Mouse (Mus musculus) lung, embryonic 15.5 days (tissue): ENCODE results near the gene Sdk1. TPM values are rescaled to one million over a fixed set of nuclear protein-coding genes. Genes with fewer than 3 reads are reported as not detected.

Source experiments
- ATAC-seq: fragments of 200-750 bp; cut with Nextera tagmentation; 2 replicates; pipeline ENCODE4 v1.8.0; 2017; ENCODE audit warnings: moderate number of reproducible peaks, borderline replicate concordance; ENCODE audit not compliant: low FRiP score, low TSS enrichment; ENCODE audit errors: extremely low read depth
- H3K27ac ChIP-seq: fragments of 300-500 bp; sonication (generic); 2 replicates; pipeline ENCODE4 v1.5.1; 2015; ENCODE audit warnings: moderate library complexity, mild to moderate bottlenecking, inconsistent platforms
- H3K27me3 ChIP-seq: fragments of 300-500 bp; sonication (generic); 2 replicates; pipeline ENCODE4 v1.6.1; 2015; ENCODE audit warnings: inconsistent platforms
- H3K36me3 ChIP-seq: fragments of 300-500 bp; sonication (generic); 2 replicates; pipeline ENCODE4 v1.6.1; 2015; ENCODE audit warnings: inconsistent platforms
- H3K4me1 ChIP-seq: fragments of 300-500 bp; sonication (generic); 2 replicates; pipeline ENCODE4 v1.6.1; 2015; ENCODE audit warnings: inconsistent platforms
- H3K4me2 ChIP-seq: fragments of 300-500 bp; sonication (generic); 2 replicates; pipeline ENCODE4 v1.6.1; 2015; ENCODE audit warnings: inconsistent platforms, mild to moderate bottlenecking, moderate library complexity
- H3K4me3 ChIP-seq: fragments of 300-500 bp; sonication (generic); 2 replicates; pipeline ENCODE4 v1.5.1; 2015; ENCODE audit warnings: mild to moderate bottlenecking, inconsistent platforms
- H3K9ac ChIP-seq: fragments of 300-500 bp; sonication (generic); 2 replicates; pipeline ENCODE4 v1.6.1; 2015; ENCODE audit warnings: inconsistent platforms
- H3K9me3 ChIP-seq: fragments of 300-500 bp; sonication (generic); 2 replicates; pipeline ENCODE4 v1.6.1; 2016; ENCODE audit warnings: inconsistent platforms
- WGBS: fragments of 180-500 bp; shearing (Covaris S2); methylation state at CpG from one replicate; pipeline ENCODE4 v1.1.7; 2015; 5-methylcytosine and 5-hydroxymethylcytosine counted together
- polyA plus RNA-seq: library from polyadenylated mRNA; unstranded; fragments of >200 nt; fragmentation: Nextera tagmentation; extraction: Ambion mirVana; gene quantifications from 2 replicates; pipeline ENCODE4 v1.2.1, GENCODE M21; 2015

Sdk1 gene
- polyA plus RNA-seq, 1 experiment from 2014 or later, result 0.72 TPM

DNA sequence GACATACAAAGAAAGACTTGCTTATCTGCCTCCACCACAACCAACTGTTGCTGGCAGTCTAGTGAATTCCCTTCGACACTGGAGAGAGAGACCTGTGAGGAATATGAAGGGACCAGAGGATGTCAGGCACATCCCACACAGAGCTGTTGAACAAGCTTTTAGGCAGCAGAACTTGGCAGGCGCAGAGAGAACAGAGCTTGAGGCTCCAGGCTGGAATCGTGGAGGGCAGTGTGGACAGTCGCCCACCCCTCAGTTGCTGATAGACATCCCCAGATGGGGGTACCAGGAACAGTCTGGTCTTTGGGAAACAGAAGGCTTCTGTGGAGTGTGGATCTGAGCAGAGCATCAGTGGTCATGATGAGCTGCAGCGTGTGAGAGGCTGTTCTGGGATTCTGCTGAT, 747.4 kb downstream of the Sdk1 start:
- 72% methylated on average over 5 of the region's 5 CpGs for WGBS
- no peaks in the 10 kb centered on the region for H3K4me1 ChIP-seq
- ATAC-seq, result no peak

DNA sequence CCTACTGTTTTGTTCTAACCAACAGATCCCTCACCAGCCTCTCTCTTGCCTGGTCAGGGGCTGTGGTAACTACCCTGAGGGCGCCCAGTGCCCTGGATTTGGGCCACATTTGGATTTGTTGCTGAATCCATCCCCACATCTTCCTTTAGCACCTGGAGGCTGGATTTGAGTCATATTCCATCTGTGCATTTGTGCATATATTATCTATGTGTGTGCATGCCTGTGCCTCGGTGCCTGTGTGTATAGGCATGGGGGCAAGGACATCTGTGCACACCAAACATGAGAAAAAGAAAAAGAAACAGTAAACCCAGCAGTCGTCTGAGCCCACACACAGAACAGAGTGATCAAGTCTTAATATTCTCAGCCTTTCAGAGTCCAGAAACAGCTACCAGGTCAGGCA, 752.9 kb downstream of the Sdk1 start:
- Histone ChIP-seq H3K27ac (no peak overlapping the region), H3K9ac (no peak overlapping the region), H3K4me3 (no peak overlapping the region), H3K27me3 (no peaks in the 10 kb centered on the region), H3K4me1 (no peaks in the 10 kb centered on the region), H3K4me2 (no peak overlapping the region), H3K36me3 (no peaks in the 10 kb centered on the region), H3K9me3 (no peaks in the 10 kb centered on the region)
- no peak for ATAC-seq
- WGBS, result 74% methylated on average over 3 of the region's 3 CpGs

More for the DNA sequence above, 747.4 kb downstream of the Sdk1 start:
- H3K27ac ChIP-seq, result no peak overlapping the region
- no peak overlapping the region for H3K4me2 ChIP-seq
- no peak overlapping the region for H3K9ac ChIP-seq
- H3K36me3 ChIP-seq, result no peaks in the 10 kb centered on the region
- no peak overlapping the region for H3K4me3 ChIP-seq
- no peaks in the 10 kb centered on the region for H3K9me3 ChIP-seq
- H3K27me3 ChIP-seq, result no peaks in the 10 kb centered on the region

DNA sequence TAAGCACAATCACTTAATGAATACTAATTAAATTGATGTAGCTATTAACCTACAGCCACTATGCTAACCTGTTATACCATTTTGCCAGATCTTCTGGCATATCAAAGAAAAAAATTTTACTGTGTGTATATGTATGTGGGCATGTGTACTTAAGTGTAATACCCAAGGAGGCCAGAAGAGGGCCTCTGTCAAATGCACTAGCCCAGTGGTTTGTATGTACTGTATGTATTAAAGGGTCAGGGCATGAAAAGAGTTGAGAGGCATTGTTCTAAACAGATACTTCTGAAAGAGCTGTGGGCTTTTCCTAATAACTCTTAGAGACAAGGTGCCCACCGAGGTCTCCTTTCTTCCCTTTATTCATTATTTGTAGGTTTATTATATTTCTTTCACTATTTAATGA, 759.0 kb downstream of the Sdk1 start:
- 96% methylated on average over 1 of the region's 1 CpGs for WGBS
- ATAC-seq, result no peak
- Histone ChIP-seq H3K9me3 (no peaks in the 10 kb centered on the region), H3K4me1 (no peaks in the 10 kb centered on the region), H3K36me3 (no peaks in the 10 kb centered on the region), H3K4me2 (no peak overlapping the region), H3K9ac (no peak overlapping the region), H3K27me3 (no peaks in the 10 kb centered on the region), H3K27ac (no peak overlapping the region), H3K4me3 (no peak overlapping the region)

DNA sequence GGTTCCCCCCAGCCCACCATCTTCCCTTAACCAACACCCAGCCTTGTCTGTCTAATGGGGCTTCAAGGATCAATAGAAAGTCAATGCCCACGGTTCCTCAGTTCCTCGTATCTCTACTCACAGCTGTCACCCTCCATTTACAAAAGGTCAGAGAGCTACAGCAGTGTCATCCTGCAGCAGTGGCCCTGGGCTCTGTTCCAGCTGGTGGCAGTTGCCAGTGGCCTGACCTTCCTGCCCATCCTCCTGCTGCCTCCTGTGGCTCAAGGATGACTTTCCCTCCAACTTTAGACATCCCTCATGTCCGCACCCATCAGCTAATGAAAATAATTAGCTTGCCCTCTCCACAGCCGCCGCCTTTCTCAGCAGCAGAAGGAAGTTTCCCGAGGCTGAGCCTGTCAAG, 759.8 kb downstream of the Sdk1 start:
- no peak for ATAC-seq
- no peaks in the 10 kb centered on the region for H3K36me3 ChIP-seq
- no peaks in the 10 kb centered on the region for H3K27me3 ChIP-seq
- H3K4me1 ChIP-seq, result no peaks in the 10 kb centered on the region
- H3K27ac ChIP-seq, result no peak overlapping the region
- H3K4me3 ChIP-seq, result no peak overlapping the region
- H3K9me3 ChIP-seq, result no peaks in the 10 kb centered on the region
- H3K4me2 ChIP-seq, result no peak overlapping the region
- WGBS, result 50% methylated on average over 6 of the region's 6 CpGs
- no peak overlapping the region for H3K9ac ChIP-seq

DNA sequence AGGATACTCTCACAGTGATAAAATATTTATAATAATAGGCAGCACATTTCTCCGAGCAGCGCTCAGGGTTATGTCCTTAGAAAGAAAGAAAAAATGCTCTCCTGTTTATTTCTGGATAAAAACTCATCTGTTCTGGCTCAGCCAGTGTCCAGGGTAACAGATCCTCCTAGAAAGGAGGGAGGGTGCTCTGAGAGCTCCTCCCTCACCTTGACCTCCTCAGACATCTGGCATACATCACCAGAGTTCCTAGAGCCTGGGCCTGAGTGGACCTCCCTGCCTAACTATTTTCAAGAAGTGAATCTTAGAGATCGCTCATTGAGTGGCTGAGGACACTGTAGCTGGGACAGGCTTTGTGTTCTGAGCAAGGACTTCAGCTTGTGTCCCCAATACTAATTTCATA, 760.7 kb downstream of the Sdk1 start:
- Histone ChIP-seq H3K27me3 (no peaks in the 10 kb centered on the region), H3K9me3 (no peaks in the 10 kb centered on the region), H3K27ac (no peak overlapping the region), H3K9ac (no peak overlapping the region), H3K4me2 (no peak overlapping the region), H3K4me3 (no peak overlapping the region), H3K36me3 (no peaks in the 10 kb centered on the region), H3K4me1 (no peaks in the 10 kb centered on the region)
- WGBS, result 78% methylated on average over 3 of the region's 3 CpGs
- no peak for ATAC-seq

DNA sequence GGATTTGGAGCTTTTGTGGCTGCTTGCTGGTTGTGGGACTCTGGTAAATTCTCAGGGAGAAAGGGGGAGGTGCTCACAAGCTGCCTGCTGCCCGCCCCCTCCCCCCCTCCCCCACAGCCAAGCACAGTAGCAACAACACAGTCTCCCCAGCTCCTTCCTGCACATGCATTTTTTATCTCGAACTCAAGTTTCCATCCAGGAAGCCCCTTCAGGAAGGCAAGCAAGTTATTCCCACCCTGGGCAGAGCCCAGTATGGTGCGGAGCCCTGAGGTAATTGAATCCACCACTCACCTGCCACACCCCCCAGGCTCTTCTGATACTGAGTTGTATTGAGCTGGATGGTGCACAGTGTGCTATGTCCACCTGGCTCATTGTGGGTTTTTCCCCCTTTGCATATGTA, 768.9 kb downstream of the Sdk1 start:
- H3K9ac ChIP-seq, result no peak overlapping the region
- H3K9me3 ChIP-seq, result no peaks in the 10 kb centered on the region
- 21% methylated on average over 3 of the region's 3 CpGs for WGBS
- H3K4me3 ChIP-seq, result no peak overlapping the region
- H3K36me3 ChIP-seq, result no peaks in the 10 kb centered on the region
- H3K27me3 ChIP-seq, result no peaks in the 10 kb centered on the region
- no peaks in the 10 kb centered on the region for H3K4me1 ChIP-seq
- no peak overlapping the region for H3K4me2 ChIP-seq
- ATAC-seq, result no peak
- no peak overlapping the region for H3K27ac ChIP-seq

DNA sequence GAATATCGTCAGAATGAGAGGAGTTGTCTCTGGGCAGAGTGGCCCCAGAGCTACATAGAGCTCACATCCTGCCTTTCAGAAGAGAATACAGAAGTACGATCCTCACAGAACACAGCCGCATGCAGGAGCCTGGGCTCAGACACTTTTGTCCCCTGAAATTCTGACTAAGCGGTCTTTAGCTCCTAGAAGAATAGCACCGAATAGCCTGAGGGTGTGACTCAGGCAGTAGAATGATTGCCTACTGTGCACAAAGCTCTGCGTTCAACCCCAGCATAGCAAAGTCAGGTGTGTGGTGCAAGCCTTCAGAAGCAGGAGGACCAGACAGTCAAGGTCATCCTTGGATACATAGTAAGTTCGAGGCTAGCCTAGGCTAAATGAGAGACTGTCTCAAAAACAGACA, 775.7 kb downstream of the Sdk1 start:
- Histone ChIP-seq H3K4me2 (no peak overlapping the region), H3K9ac (no peak overlapping the region), H3K9me3 (no peaks in the 10 kb centered on the region), H3K36me3 (no peaks in the 10 kb centered on the region), H3K4me1 (no peaks in the 10 kb centered on the region), H3K27me3 (no peaks in the 10 kb centered on the region), H3K27ac (no peak overlapping the region), H3K4me3 (no peak overlapping the region)
- ATAC-seq, result no peak
- WGBS, result 87% methylated on average over 7 of the region's 7 CpGs

DNA sequence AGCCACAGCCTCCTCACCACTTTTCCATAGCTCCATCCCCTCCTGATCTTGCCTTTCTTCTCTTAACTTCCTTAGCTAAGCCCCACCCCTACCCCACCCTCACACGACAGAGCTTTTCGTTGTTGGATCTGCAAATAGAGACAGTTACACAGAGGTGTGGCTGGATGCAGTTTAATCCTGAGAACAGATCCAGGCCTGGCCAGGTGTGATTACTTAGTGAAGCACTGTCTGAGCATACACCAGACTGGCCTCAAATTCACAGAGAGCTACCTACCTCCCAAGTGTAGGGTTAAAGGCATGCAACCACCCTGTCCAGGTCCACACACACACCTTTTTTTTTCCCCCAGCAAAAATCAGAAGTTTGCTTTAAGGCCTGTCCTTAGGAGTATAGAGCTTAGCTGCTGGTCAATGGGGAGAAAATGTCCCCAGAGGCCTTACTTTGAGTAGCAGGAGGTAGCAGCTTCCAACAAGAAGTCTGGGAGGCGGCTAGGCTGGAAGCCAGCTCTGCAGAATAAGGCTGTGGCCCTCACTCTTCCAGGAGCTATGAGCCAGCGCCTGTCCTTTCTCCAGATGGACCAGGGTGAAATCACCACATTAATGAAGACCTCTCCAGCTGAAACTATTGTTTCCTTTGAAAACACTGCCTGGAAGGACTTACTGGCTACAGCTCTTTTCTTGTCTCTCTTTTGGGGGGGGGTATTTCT, 781.7 kb downstream of the Sdk1 start:
- WGBS, result 49% methylated on average over 4 of the region's 4 CpGs

GRCm38 (mm10) chr5:142024448-142024847, 783.2 kb downstream of the Sdk1 start:
- Histone ChIP-seq H3K27ac (no peak overlapping the region), H3K4me2 (no peak overlapping the region), H3K9ac (no peak overlapping the region), H3K36me3 (no peaks in the 10 kb centered on the region), H3K9me3 (no peaks in the 10 kb centered on the region), H3K4me3 (no peak overlapping the region), H3K4me1 (no peaks in the 10 kb centered on the region), H3K27me3 (no peaks in the 10 kb centered on the region)
- WGBS, result 56% methylated on average over 12 of the region's 12 CpGs
- no peak for ATAC-seq

More for the DNA sequence above, 781.7 kb downstream of the Sdk1 start:
- no peak overlapping the region for H3K4me2 ChIP-seq
- no peaks in the 10 kb centered on the region for H3K4me1 ChIP-seq
- H3K9me3 ChIP-seq, result no peaks in the 10 kb centered on the region
- H3K27ac ChIP-seq, result no peak overlapping the region
- H3K36me3 ChIP-seq, result no peaks in the 10 kb centered on the region
- H3K4me3 ChIP-seq, result no peak overlapping the region
- no peaks in the 10 kb centered on the region for H3K27me3 ChIP-seq
- no peak for ATAC-seq
- no peak overlapping the region for H3K9ac ChIP-seq

- WGBS, result 79% methylated on average over 9 of the region's 9 CpGs
- Histone ChIP-seq H3K27me3 (no peaks in the 10 kb centered on the region), H3K4me1 (no peaks in the 10 kb centered on the region)
Observed at GRCm38 (mm10) chr5:142036536-142036935, 795.2 kb downstream of the Sdk1 start.

GRCm38 (mm10) chr5:142039236-142039635, 797.9 kb downstream of the Sdk1 start:
- 84% methylated on average over 6 of the region's 6 CpGs for WGBS

More at GRCm38 (mm10) chr5:142036536-142036935, 795.2 kb downstream of the Sdk1 start:
- no peak for ATAC-seq
- no peak overlapping the region for H3K9ac ChIP-seq
- H3K4me3 ChIP-seq, result no peak overlapping the region
- H3K9me3 ChIP-seq, result no peaks in the 10 kb centered on the region
- H3K27ac ChIP-seq, result no peak overlapping the region
- H3K4me2 ChIP-seq, result no peak overlapping the region
- no peaks in the 10 kb centered on the region for H3K36me3 ChIP-seq

DNA sequence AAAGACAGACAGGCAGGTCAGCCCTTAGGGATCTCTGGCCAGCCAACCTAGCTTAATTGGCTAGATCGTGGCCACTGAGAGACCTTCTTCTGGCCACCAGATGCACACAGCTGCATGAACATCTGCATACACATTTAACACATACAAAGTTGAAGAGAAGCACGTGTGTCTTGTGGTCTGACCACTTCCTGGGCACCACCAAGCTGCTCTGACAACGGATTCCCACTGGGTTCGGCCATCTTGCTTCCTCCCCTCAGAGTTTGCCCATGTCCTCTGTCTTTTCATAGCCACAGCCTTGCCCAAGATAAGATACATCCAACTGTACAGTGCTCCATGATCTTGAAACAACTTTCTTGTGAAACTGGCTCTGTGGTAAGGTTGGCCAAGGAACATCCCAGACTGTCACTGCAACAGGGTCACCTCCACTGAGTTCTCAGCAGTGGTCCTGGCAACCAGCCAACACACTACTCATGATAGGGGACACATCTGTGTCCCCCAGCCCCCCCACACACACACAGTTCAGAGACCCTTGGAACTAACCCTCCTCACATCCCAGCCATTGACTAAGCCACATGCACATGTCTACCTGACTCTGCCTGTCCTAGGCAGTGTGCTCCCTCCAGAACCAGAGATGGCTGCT, 798.7 kb downstream of the Sdk1 start:
- no peaks in the 10 kb centered on the region for H3K36me3 ChIP-seq
- no peak; the same call in 1 of the 2 replicates for ATAC-seq
- H3K9me3 ChIP-seq, result no peaks in the 10 kb centered on the region
- H3K27ac ChIP-seq, result no peak overlapping the region
- H3K9ac ChIP-seq, result no peak overlapping the region
- no peaks in the 10 kb centered on the region for H3K27me3 ChIP-seq
- WGBS, result 74% methylated on average over 4 of the region's 4 CpGs
- no peaks in the 10 kb centered on the region for H3K4me1 ChIP-seq
- no peak overlapping the region for H3K4me2 ChIP-seq
- H3K4me3 ChIP-seq, result no peak overlapping the region

More at GRCm38 (mm10) chr5:142039236-142039635, 797.9 kb downstream of the Sdk1 start:
- no peak overlapping the region for H3K4me2 ChIP-seq
- H3K4me3 ChIP-seq, result no peak overlapping the region
- no peak for ATAC-seq
- no peak overlapping the region for H3K9ac ChIP-seq
- no peaks in the 10 kb centered on the region for H3K36me3 ChIP-seq
- no peaks in the 10 kb centered on the region for H3K9me3 ChIP-seq
- no peaks in the 10 kb centered on the region for H3K27me3 ChIP-seq
- no peak overlapping the region for H3K27ac ChIP-seq
- no peaks in the 10 kb centered on the region for H3K4me1 ChIP-seq
